Comparison of ENCODE assay signal across 16 mouse cellular contexts in the genomic region with DNA sequence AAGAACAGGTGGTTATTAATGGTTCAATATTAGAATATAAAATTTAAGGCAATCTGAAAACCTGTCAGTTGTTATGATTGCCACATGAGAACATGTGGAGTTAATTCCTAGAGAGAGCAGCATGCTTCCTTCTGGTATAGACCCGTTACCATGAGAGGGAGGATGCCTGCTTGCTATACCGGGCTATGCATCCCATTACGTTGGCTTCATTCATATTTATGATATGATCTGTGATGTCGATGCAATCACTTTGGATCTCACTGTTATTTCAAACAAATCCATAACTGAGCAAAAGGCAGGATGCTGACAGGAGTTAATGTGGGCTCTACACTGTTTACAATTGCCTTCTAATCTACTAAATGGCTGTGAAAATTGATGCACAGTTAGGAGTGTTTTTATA.
"Had no signal": no experiment of that assay in that cellular context is flagged by ENCODE, and none has a peak within 500 bp of the region (broad histone marks: within the 10 kb centered on the region; RNA-seq: fewer than 3 reads in every experiment).

No protein-coding gene starts in this region.

- H3K4me2 ChIP-seq: limb, embryonic 13.5 days; liver, embryonic 13.5 days had no signal

- H3K27me3 ChIP-seq: limb, embryonic 13.5 days; liver, embryonic 13.5 days had no signal

- DNase-seq: kidney, adult 18-20 months; kidney, adult 9 months; kidney, postnatal 14 days; layer of hippocampus, adult 9-11 months; liver; liver, embryonic 13.5 days; lung, adult 2 months; lung, postnatal 14 days; lung, postnatal 4 days; thymus, adult 2 months; thymus, postnatal 14 days; thymus, postnatal 4 days had no signal

- ATAC-seq: midbrain, embryonic 16.5 days had no signal

- H3K4me3 ChIP-seq: layer of hippocampus, adult 2 months; limb, embryonic 10.5 days; limb, embryonic 13.5 days; liver, embryonic 13.5 days had no signal

- H3K27ac ChIP-seq: layer of hippocampus, adult 2 months; limb, embryonic 10.5 days; limb, embryonic 13.5 days; liver, embryonic 13.5 days had no signal

- H3K9me3 ChIP-seq: limb, embryonic 10.5 days; limb, embryonic 13.5 days; liver, embryonic 13.5 days had no signal

- H3K9ac ChIP-seq: limb, embryonic 13.5 days; liver, embryonic 13.5 days had no signal

- H3K36me3 ChIP-seq: limb, embryonic 10.5 days; limb, embryonic 13.5 days; liver, embryonic 13.5 days had no signal

- H3K4me1 ChIP-seq: limb, embryonic 10.5 days; limb, embryonic 13.5 days; liver, embryonic 13.5 days had no signal
